Mouse (Mus musculus): Measurements from ENCODE around the gene Shoc2. TPM values are rescaled to one million over a fixed set of nuclear protein-coding genes. Genes with fewer than 3 reads are reported as not detected.

Shoc2 gene
- polyA plus RNA-seq, 1 experiment from 2014 or later: 52.3 TPM

DNA sequence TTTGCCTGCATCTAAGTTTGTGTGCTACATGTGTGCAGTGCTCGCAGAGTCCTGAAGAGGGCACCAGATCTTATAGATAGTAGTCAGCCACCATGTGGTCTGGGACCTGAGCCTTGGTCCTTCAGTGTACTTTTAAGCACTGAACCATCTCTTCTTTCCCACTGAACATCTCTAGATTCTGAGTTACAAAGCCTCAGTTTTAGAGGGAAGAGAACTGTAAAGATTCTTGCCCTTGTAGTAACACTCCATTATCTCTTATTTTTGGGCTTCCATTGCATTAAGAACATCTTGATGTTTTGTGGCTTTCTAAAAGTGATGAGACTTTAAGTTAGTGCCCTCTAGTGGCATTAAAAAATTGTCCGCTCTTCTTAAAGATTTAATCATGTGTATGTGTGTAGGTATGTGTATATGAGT lies 18.8 kb upstream of the Shoc2 start:
- Histone ChIP-seq H3K9me3 (ENCODE audit: control insufficient read depth, low read length) (no peaks in the 10 kb centered on the region), H3K4me2 (ENCODE audit: low read depth, severe bottlenecking) (no peak overlapping the region), H3K27me3 (ENCODE audit: control insufficient read depth, insufficient read depth, low read length) (no peaks in the 10 kb centered on the region), H3K36me3 (ENCODE audit: control insufficient read depth, insufficient read depth, low read length) (peaks cover 10% of the 10 kb centered on the region; the same call in 1 of the 2 replicates), H3K9ac (ENCODE audit: low read length) (no peak overlapping the region), H3K4me3 (ENCODE audit: low read depth, low read length) (no peak overlapping the region), H3K4me1 (ENCODE audit: control insufficient read depth, insufficient read depth, low read length) (no peaks in the 10 kb centered on the region), H3K27ac (replicated peaks; ENCODE audit: low read depth, low read length) (no peak overlapping the region)
- 80% methylated on average over 2 of the region's 2 CpGs for whole genome bisulfite sequencing
- DNase-seq (ENCODE audit: low spot score) (peak; percentile 27), ATAC-seq (ENCODE audit: insufficient number of reproducible peaks, low FRiP score, low TSS enrichment, low read depth) (no peak)

DNA sequence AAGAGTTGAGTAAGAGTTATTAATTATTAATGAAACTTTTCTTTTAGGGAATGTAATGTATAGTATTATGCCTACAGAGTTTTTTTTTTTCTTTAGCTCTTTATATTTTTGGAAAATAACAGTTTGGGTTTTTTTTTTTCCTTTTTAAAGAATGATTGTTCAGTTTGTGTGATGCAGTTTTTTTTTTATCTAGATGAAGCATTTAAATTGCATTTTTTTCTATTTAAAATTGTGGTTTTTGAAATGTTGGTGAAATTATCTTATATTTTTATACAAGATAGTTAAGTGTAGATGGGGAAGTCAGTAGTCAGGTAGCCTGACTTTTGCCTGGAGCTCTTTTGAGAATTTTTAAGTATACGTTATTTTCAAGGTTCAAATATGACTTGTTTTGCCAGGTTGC lies 17.4 kb upstream of the Shoc2 start:
- ATAC-seq (ENCODE audit: insufficient number of reproducible peaks, low FRiP score, low TSS enrichment, low read depth): no peak
- H3K4me3 ChIP-seq (ENCODE audit: low read depth, low read length): no peak overlapping the region
- WGBS: 87% methylated on average over 1 of the region's 1 CpGs
- H3K9me3 ChIP-seq (ENCODE audit: control insufficient read depth, low read length): no peaks in the 10 kb centered on the region
- no peak overlapping the region for H3K4me2 ChIP-seq (ENCODE audit: low read depth, severe bottlenecking)
- H3K36me3 ChIP-seq (ENCODE audit: control insufficient read depth, insufficient read depth, low read length): peaks cover 10% of the 10 kb centered on the region; the same call in 1 of the 2 replicates
- no peak overlapping the region for H3K9ac ChIP-seq (ENCODE audit: low read length)
- H3K27me3 ChIP-seq (ENCODE audit: control insufficient read depth, insufficient read depth, low read length): no peaks in the 10 kb centered on the region
- no peaks in the 10 kb centered on the region for H3K4me1 ChIP-seq (ENCODE audit: control insufficient read depth, insufficient read depth, low read length)
- no peak for DNase-seq (ENCODE audit: low spot score)
- H3K27ac ChIP-seq (replicated peaks; ENCODE audit: low read depth, low read length): no peak overlapping the region

DNA sequence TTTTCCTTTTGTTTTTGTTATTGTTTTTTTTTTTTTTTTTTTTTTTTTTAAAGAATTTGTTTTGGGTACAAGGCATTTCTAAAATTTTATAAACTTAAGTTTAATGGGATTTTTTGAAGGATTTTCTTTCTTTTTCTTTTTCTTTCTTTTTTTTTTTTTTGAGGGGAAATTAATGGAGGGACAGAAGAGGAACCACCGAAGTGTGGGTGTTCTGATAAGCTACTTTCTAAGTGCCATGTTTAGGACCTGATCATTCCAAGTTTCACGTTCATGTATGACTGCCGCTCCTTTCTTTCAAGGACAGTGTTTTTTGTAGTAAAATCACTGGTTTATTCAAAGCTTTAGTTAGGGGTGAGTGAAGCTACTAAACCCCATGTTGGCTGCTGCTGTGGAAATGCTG lies 14.9 kb upstream of the Shoc2 start:
- no peak for ATAC-seq (ENCODE audit: insufficient number of reproducible peaks, low FRiP score, low TSS enrichment, low read depth)
- Histone ChIP-seq H3K27me3 (ENCODE audit: control insufficient read depth, insufficient read depth, low read length) (no peaks in the 10 kb centered on the region), H3K4me2 (ENCODE audit: low read depth, severe bottlenecking) (no peak overlapping the region), H3K4me3 (ENCODE audit: low read depth, low read length) (no peak overlapping the region), H3K36me3 (ENCODE audit: control insufficient read depth, insufficient read depth, low read length) (peaks cover 10% of the 10 kb centered on the region; the same call in 1 of the 2 replicates), H3K9ac (ENCODE audit: low read length) (no peak overlapping the region), H3K9me3 (ENCODE audit: control insufficient read depth, low read length) (no peaks in the 10 kb centered on the region), H3K27ac (replicated peaks; ENCODE audit: low read depth, low read length) (no peak overlapping the region), H3K4me1 (ENCODE audit: control insufficient read depth, insufficient read depth, low read length) (no peaks in the 10 kb centered on the region)
- DNase-seq (ENCODE audit: low spot score): no peak
- WGBS: 92% methylated on average over 3 of the region's 3 CpGs

DNA sequence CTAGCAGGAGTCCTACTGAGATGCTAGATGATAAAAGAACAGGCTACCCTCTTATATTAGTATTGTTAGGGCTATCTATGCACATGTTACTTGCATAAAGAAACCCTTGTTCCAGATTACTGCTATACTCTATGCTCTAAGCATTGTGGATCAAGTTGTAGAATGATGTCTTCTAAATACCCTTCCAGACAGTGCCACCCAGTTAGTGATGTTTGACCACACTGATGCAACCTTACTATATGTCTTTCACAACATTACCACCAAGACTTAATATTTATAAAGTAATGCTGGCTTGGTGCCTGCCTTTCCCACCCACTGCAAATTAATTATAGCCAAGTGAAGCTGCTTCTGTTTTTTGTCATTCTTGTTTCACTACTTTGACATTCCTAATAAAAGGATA lies 11.1 kb upstream of the Shoc2 start:
- Histone ChIP-seq H3K9ac (ENCODE audit: low read length) (no peak overlapping the region), H3K27me3 (ENCODE audit: control insufficient read depth, insufficient read depth, low read length) (no peaks in the 10 kb centered on the region), H3K4me3 (ENCODE audit: low read depth, low read length) (no peak overlapping the region), H3K4me2 (ENCODE audit: low read depth, severe bottlenecking) (no peak overlapping the region), H3K4me1 (ENCODE audit: control insufficient read depth, insufficient read depth, low read length) (no peaks in the 10 kb centered on the region), H3K27ac (replicated peaks; ENCODE audit: low read depth, low read length) (no peak overlapping the region), H3K9me3 (ENCODE audit: control insufficient read depth, low read length) (no peaks in the 10 kb centered on the region), H3K36me3 (ENCODE audit: control insufficient read depth, insufficient read depth, low read length) (peaks cover 2% of the 10 kb centered on the region; the same call in 1 of the 2 replicates)
- no peak for ATAC-seq (ENCODE audit: insufficient number of reproducible peaks, low FRiP score, low TSS enrichment, low read depth)
- no peak for DNase-seq (ENCODE audit: low spot score)

- no peak overlapping the region for H3K27ac ChIP-seq (replicated peaks; ENCODE audit: low read depth, low read length)
- H3K4me2 ChIP-seq (ENCODE audit: low read depth, severe bottlenecking): no peak overlapping the region
- H3K9me3 ChIP-seq (ENCODE audit: control insufficient read depth, low read length): no peaks in the 10 kb centered on the region
- H3K9ac ChIP-seq (ENCODE audit: low read length): no peak overlapping the region
- H3K27me3 ChIP-seq (ENCODE audit: control insufficient read depth, insufficient read depth, low read length): no peaks in the 10 kb centered on the region
- no peak overlapping the region for H3K4me3 ChIP-seq (ENCODE audit: low read depth, low read length)
- no peak for ATAC-seq (ENCODE audit: insufficient number of reproducible peaks, low FRiP score, low TSS enrichment, low read depth)
- DNase-seq (ENCODE audit: low spot score): no peak
- peaks cover 2% of the 10 kb centered on the region; the same call in 1 of the 2 replicates for H3K36me3 ChIP-seq (ENCODE audit: control insufficient read depth, insufficient read depth, low read length)
- no peaks in the 10 kb centered on the region for H3K4me1 ChIP-seq (ENCODE audit: control insufficient read depth, insufficient read depth, low read length)
Observed at GRCm38 (mm10) chr19:53934046-53934445, 10.1 kb upstream of the Shoc2 start.

- no peaks in the 10 kb centered on the region for H3K27me3 ChIP-seq (ENCODE audit: control insufficient read depth, insufficient read depth, low read length)
- H3K4me2 ChIP-seq (ENCODE audit: low read depth, severe bottlenecking): no peak overlapping the region
- H3K27ac ChIP-seq (replicated peaks; ENCODE audit: low read depth, low read length): no peak overlapping the region
- H3K4me3 ChIP-seq (ENCODE audit: low read depth, low read length): no peak overlapping the region
- H3K4me1 ChIP-seq (ENCODE audit: control insufficient read depth, insufficient read depth, low read length): no peaks in the 10 kb centered on the region
- H3K36me3 ChIP-seq (ENCODE audit: control insufficient read depth, insufficient read depth, low read length): no peaks in the 10 kb centered on the region
- H3K9ac ChIP-seq (ENCODE audit: low read length): no peak overlapping the region
- DNase-seq (ENCODE audit: low spot score) (no peak), ATAC-seq (ENCODE audit: insufficient number of reproducible peaks, low FRiP score, low TSS enrichment, low read depth) (no peak)
- 88% methylated on average over 4 of the region's 4 CpGs for WGBS
- H3K9me3 ChIP-seq (ENCODE audit: control insufficient read depth, low read length): no peaks in the 10 kb centered on the region
Observed at GRCm38 (mm10) chr19:53939467-53939866, 4.6 kb upstream of the Shoc2 start.

GRCm38 (mm10) chr19:53941139-53941538 lies 3.0 kb upstream of the Shoc2 start:
- H3K4me3 ChIP-seq (ENCODE audit: low read depth, low read length): no peak overlapping the region
- no peak overlapping the region for H3K4me2 ChIP-seq (ENCODE audit: low read depth, severe bottlenecking)
- ATAC-seq (ENCODE audit: insufficient number of reproducible peaks, low FRiP score, low TSS enrichment, low read depth) (no peak), DNase-seq (ENCODE audit: low spot score) (no peak)
- whole genome bisulfite sequencing: 89% methylated on average over 4 of the region's 4 CpGs
- H3K36me3 ChIP-seq (ENCODE audit: control insufficient read depth, insufficient read depth, low read length): no peaks in the 10 kb centered on the region
- H3K27ac ChIP-seq (replicated peaks; ENCODE audit: low read depth, low read length): no peak overlapping the region
- H3K27me3 ChIP-seq (ENCODE audit: control insufficient read depth, insufficient read depth, low read length): no peaks in the 10 kb centered on the region
- H3K4me1 ChIP-seq (ENCODE audit: control insufficient read depth, insufficient read depth, low read length): peaks cover 2% of the 10 kb centered on the region; the same call in 1 of the 2 replicates
- H3K9ac ChIP-seq (ENCODE audit: low read length): no peak overlapping the region
- H3K9me3 ChIP-seq (ENCODE audit: control insufficient read depth, low read length): no peaks in the 10 kb centered on the region

GRCm38 (mm10) chr19:53942342-53942741 lies 1.8 kb upstream of the Shoc2 start:
- Histone ChIP-seq H3K4me2 (ENCODE audit: low read depth, severe bottlenecking) (no peak overlapping the region), H3K9ac (ENCODE audit: low read length) (no peak overlapping the region), H3K9me3 (ENCODE audit: control insufficient read depth, low read length) (no peaks in the 10 kb centered on the region), H3K4me3 (ENCODE audit: low read depth, low read length) (no peak overlapping the region), H3K4me1 (ENCODE audit: control insufficient read depth, insufficient read depth, low read length) (peaks cover 3% of the 10 kb centered on the region; the same call in 1 of the 2 replicates), H3K27ac (replicated peaks; ENCODE audit: low read depth, low read length) (no peak overlapping the region), H3K27me3 (ENCODE audit: control insufficient read depth, insufficient read depth, low read length) (no peaks in the 10 kb centered on the region), H3K36me3 (ENCODE audit: control insufficient read depth, insufficient read depth, low read length) (no peaks in the 10 kb centered on the region)
- DNase-seq (ENCODE audit: low spot score) (no peak), ATAC-seq (ENCODE audit: insufficient number of reproducible peaks, low FRiP score, low TSS enrichment, low read depth) (no peak)
- WGBS: 94% methylated on average over 2 of the region's 2 CpGs

DNA sequence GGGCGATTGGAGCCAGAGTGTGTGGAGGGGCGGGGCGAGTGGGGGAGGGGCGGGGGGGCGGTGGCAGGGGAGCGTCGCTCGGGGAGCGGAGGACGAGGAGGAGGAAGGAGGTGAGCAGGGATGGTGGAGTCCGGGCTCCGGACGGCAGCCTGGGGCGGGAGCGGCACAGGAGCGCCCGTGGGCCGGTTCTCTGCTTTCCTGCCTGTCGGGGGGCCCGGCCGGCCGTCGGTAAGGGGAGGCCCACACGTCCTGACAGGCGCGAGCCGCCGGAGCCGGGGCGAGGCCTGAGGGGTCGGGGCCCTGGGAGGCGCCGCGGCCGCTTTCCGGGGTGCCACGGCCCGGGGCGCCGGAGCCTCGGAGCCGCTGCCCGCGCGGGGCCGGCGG lies 672 bp downstream of the Shoc2 start:
- H3K27ac ChIP-seq (replicated peaks; ENCODE audit: low read depth, low read length): peak overlapping the region; percentile 93
- H3K9me3 ChIP-seq (ENCODE audit: control insufficient read depth, low read length): no peaks in the 10 kb centered on the region
- no peak; the same call in 1 of the 2 replicates for ATAC-seq (ENCODE audit: insufficient number of reproducible peaks, low FRiP score, low TSS enrichment, low read depth)
- peaks cover 3% of the 10 kb centered on the region; the same call in 1 of the 2 replicates for H3K4me1 ChIP-seq (ENCODE audit: control insufficient read depth, insufficient read depth, low read length)
- peak overlapping the region; percentile 93 for H3K9ac ChIP-seq (ENCODE audit: low read length)
- H3K4me2 ChIP-seq (ENCODE audit: low read depth, severe bottlenecking): peak overlapping the region; percentile 41; the same call in 1 of the 2 replicates
- WGBS: under 1% methylated on average over 31 of the region's 47 CpGs
- no peak for DNase-seq (ENCODE audit: low spot score)
- H3K27me3 ChIP-seq (ENCODE audit: control insufficient read depth, insufficient read depth, low read length): no peaks in the 10 kb centered on the region
- peak overlapping the region; percentile 85 for H3K4me3 ChIP-seq (ENCODE audit: low read depth, low read length)
- H3K36me3 ChIP-seq (ENCODE audit: control insufficient read depth, insufficient read depth, low read length): no peaks in the 10 kb centered on the region
